Mouse (Mus musculus) megakaryocyte-erythroid progenitor cell, adult 5 weeks (primary cell): ENCODE data around the gene Ncl. TPM values are rescaled to one million over a fixed set of nuclear protein-coding genes. Genes with fewer than 3 reads are reported as not detected.

ENCODE experiments used
- polyA plus RNA-seq: library from polyadenylated mRNA; stranded (reverse); fragments of >175 nt; gene quantifications from 2 replicates; pipeline ENCODE4 v1.2.3, GENCODE M21; 2012

The Ncl gene
- polyA plus RNA-seq: 965 and 1,628 TPM in 2 replicates

GRCm38 (mm10) chr1:86358906-86359797 is at the start of gene Ncl:
Gene Ncl, minus strand, starts transcription at chr1:86359400.

DNA sequence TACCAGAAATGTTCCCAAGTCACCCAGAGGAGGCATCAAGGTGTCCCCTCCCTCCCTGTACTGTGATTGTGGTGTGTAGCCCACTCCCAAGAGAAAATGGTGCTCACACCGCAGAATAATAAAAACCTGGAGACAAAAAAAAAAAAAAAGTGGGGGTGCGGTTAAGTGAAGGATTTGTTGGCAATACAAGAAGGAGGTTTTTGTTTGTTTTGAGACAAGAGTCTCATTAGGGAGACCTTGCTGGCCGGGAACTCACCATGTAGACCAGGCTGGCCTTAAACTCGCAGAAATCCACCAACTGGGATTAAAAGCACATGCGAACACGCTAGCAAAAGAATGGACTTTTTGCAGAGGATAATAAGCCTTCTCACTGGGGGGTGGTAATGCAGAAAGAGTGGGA is 56.7 kb downstream of the Ncl start, which contains the start of gene B3gnt7:
Gene B3gnt7 (plus strand): TSS at position 301 of the 400 bp plus-strand sequence.

Other genes with a start within 250 kb of the Ncl start
- not detected in 2 replicates for gene Htr2b, start 247.4 kb downstream of the Ncl start, polyA plus RNA-seq
- 4.1 and 5.6 TPM in 2 replicates for gene Gm21972, start 225.8 kb downstream of the Ncl start, polyA plus RNA-seq
- 2.4 and 3.1 TPM in 2 replicates for gene Armc9, start 204.6 kb downstream of the Ncl start, polyA plus RNA-seq
- 1.6 and 2.4 TPM in 2 replicates for gene B3gnt7, start 56.6 kb downstream of the Ncl start, polyA plus RNA-seq
- not detected in 2 replicates for gene Nmur1, start 66.8 kb upstream of the Ncl start, polyA plus RNA-seq
- not detected in 2 replicates for gene Tex44, start 66.9 kb upstream of the Ncl start, polyA plus RNA-seq
- gene Ptma, start 167.3 kb upstream of the Ncl start, polyA plus RNA-seq: 11,220 and 12,314 TPM in 2 replicates
- gene Pde6d, start 223.2 kb upstream of the Ncl start, polyA plus RNA-seq: 37.8 and 51.1 TPM in 2 replicates
- 22.4 and 24.1 TPM in 2 replicates for gene Cops7b, start 223.5 kb upstream of the Ncl start, polyA plus RNA-seq